Mouse (Mus musculus): ENCODE data around the gene Hdac8.

The Hdac8 gene

GRCm38 (mm10) chrX:102504644-102505481 is at the start of gene Hdac8:
Gene Hdac8, minus strand, starts transcription at chrX:102505359.
- peak; percentile 75 for DNase-seq (ENCODE audit: low read depth)

- no peak for DNase-seq (ENCODE audit: low read depth)
Measured at GRCm38 (mm10) chrX:102509205-102509604, 4.0 kb upstream of the Hdac8 start.

- DNase-seq (ENCODE audit: low read depth): peak; percentile 28
Measured at GRCm38 (mm10) chrX:102504179-102504578, 980 bp downstream of the Hdac8 start.

- DNase-seq (ENCODE audit: low read depth): peak; percentile 54
Measured at GRCm38 (mm10) chrX:102493992-102494730, 11.0 kb downstream of the Hdac8 start.

GRCm38 (mm10) chrX:102485575-102485974 is 19.6 kb downstream of the Hdac8 start:
- no peak for DNase-seq (ENCODE audit: low read depth)

GRCm38 (mm10) chrX:102479665-102480064 is 25.5 kb downstream of the Hdac8 start:
- DNase-seq (ENCODE audit: low read depth): no peak

GRCm38 (mm10) chrX:102478965-102479364 is 26.2 kb downstream of the Hdac8 start:
- peak; percentile 65 for DNase-seq (ENCODE audit: low read depth)

GRCm38 (mm10) chrX:102478481-102478880 is 26.7 kb downstream of the Hdac8 start:
- DNase-seq (ENCODE audit: low read depth): no peak

- peak; percentile 65 for DNase-seq (ENCODE audit: low read depth)
Measured at GRCm38 (mm10) chrX:102476784-102477183, 28.4 kb downstream of the Hdac8 start.

- DNase-seq (ENCODE audit: low read depth): no peak
Measured at GRCm38 (mm10) chrX:102475555-102475954, 29.6 kb downstream of the Hdac8 start.

- DNase-seq (ENCODE audit: low read depth): no peak
Measured at GRCm38 (mm10) chrX:102418343-102419127, 86.6 kb downstream of the Hdac8 start.

- no peak for DNase-seq (ENCODE audit: low read depth)
Measured at GRCm38 (mm10) chrX:102416972-102417371, 88.2 kb downstream of the Hdac8 start.

GRCm38 (mm10) chrX:102416386-102416785 is 88.8 kb downstream of the Hdac8 start:
- no peak for DNase-seq (ENCODE audit: low read depth)

- no peak for DNase-seq (ENCODE audit: low read depth)
Measured at GRCm38 (mm10) chrX:102384765-102385164, 120.4 kb downstream of the Hdac8 start.

GRCm38 (mm10) chrX:102383151-102383550 is 122.0 kb downstream of the Hdac8 start:
- no peak for DNase-seq (ENCODE audit: low read depth)

GRCm38 (mm10) chrX:102366510-102366909 is 138.6 kb downstream of the Hdac8 start:
- no peak for DNase-seq (ENCODE audit: low read depth)

- no peak for DNase-seq (ENCODE audit: low read depth)
Measured at GRCm38 (mm10) chrX:102362244-102362643, 142.9 kb downstream of the Hdac8 start.

- no peak for DNase-seq (ENCODE audit: low read depth)
Measured at GRCm38 (mm10) chrX:102353412-102353811, 151.7 kb downstream of the Hdac8 start.

GRCm38 (mm10) chrX:102349843-102350731 is 155.1 kb downstream of the Hdac8 start:
- DNase-seq (ENCODE audit: low read depth): no peak

- no peak for DNase-seq (ENCODE audit: low read depth)
Measured at GRCm38 (mm10) chrX:102348886-102349486, 156.2 kb downstream of the Hdac8 start.

GRCm38 (mm10) chrX:102341688-102342087 is 163.5 kb downstream of the Hdac8 start:
- DNase-seq (ENCODE audit: low read depth): no peak
